34 mouse cellular contexts compared by ENCODE assay signal in the genomic region with DNA sequence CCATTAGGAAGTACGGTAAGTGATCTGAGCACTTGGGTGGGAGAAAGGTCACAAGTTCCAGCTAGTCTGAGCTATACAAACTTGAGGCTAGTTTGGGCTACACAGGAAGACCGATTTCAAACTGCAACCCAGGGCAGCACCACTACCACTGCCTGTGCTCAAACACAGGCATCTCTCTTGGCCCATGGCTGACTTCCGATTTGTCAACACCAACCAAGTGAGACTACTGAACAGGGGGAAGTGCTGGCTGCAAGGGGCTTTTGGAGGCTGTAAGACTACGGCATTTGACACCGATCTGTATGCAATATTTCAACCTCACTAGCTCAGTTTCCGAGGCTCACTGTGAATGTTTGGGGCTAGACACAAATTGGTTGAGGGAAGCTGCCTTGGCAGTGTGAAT. TPM values are rescaled to one million over a fixed set of nuclear protein-coding genes. Genes with fewer than 3 reads are reported as not detected.
DNase-seq lines count a peak whose midpoint lies in the region; ATAC-seq and TF ChIP-seq lines count a peak whose summit lies in the region.
"Had no signal": no experiment of that assay in that cellular context is flagged by ENCODE, and none has a peak within 500 bp of the region (broad histone marks: within the 10 kb centered on the region; RNA-seq: fewer than 3 reads in every experiment).

No protein-coding gene starts in this region.

- peaks cover 16% of the 10 kb centered on the region for H3K4me1 ChIP-seq in forebrain, embryonic 12.5 days
- H3K4me1 ChIP-seq in forebrain, embryonic 16.5 days (replicated peaks; ENCODE audit: control insufficient read depth, insufficient read depth, low read length): peaks cover 3% of the 10 kb centered on the region
- peaks cover 42% of the 10 kb centered on the region for H3K4me1 ChIP-seq in kidney, embryonic 15.5 days
- peaks cover 13% of the 10 kb centered on the region for H3K4me1 ChIP-seq in ES-Bruce4 (ENCODE audit: control insufficient read depth, insufficient read depth, low read length)
- peaks cover 18% of the 10 kb centered on the region for H3K4me1 ChIP-seq in embryonic fibroblast, embryonic 13.5 days (ENCODE audit: control insufficient read depth, insufficient read depth, low read length)
- no peaks in the 10 kb centered on the region for H3K4me1 ChIP-seq in intestine, embryonic 15.5 days (replicated peaks)

- peaks cover 70% of the 10 kb centered on the region for H3K36me3 ChIP-seq in forebrain, embryonic 12.5 days (replicated peaks)
- H3K36me3 ChIP-seq in forebrain, embryonic 16.5 days (ENCODE audit: control insufficient read depth, insufficient read depth): peaks cover 12% of the 10 kb centered on the region; the same call in 1 of the 2 replicates
- peaks cover 16% of the 10 kb centered on the region for H3K36me3 ChIP-seq in kidney, embryonic 15.5 days
- peaks cover 20% of the 10 kb centered on the region for H3K36me3 ChIP-seq in ES-Bruce4 (ENCODE audit: control insufficient read depth, insufficient read depth, low read length, poor library complexity, severe bottlenecking)
- 0 out of 2 replicates have a peak, but pooled peaks cover 5% of the 10 kb centered on the region for H3K36me3 ChIP-seq in intestine, embryonic 15.5 days

- TF ChIP-seq CTCF in ES-Bruce4 (IDR thresholded peaks at IDR 0.05; ENCODE audit: low read depth, low read length): no peak
- TF ChIP-seq CTCF in embryonic fibroblast, embryonic 13.5 days (IDR thresholded peaks at IDR 0.05; ENCODE audit: borderline replicate concordance, insufficient read depth, low read length): no peak

- no peaks in the 10 kb centered on the region for H3K27me3 ChIP-seq in forebrain, embryonic 12.5 days
- H3K27me3 ChIP-seq in forebrain, embryonic 16.5 days (replicated peaks; ENCODE audit: control insufficient read depth, insufficient read depth, low read length): no peaks in the 10 kb centered on the region
- H3K27me3 ChIP-seq in kidney, embryonic 15.5 days: no peaks in the 10 kb centered on the region
- no peaks in the 10 kb centered on the region for H3K27me3 ChIP-seq in ES-Bruce4 (ENCODE audit: control insufficient read depth, insufficient read depth, low read length, poor library complexity, severe bottlenecking)
- H3K27me3 ChIP-seq in intestine, embryonic 15.5 days (replicated peaks): no peaks in the 10 kb centered on the region
- H3K27me3 ChIP-seq: embryonic facial prominence, embryonic 12.5 days; forebrain, embryonic 13.5 days; heart, embryonic 15.5 days; hindbrain, embryonic 12.5 days; liver, embryonic 13.5 days had no signal

- H3K27ac ChIP-seq in forebrain, embryonic 12.5 days: 0 out of 2 replicates have a peak overlapping the region, but pooled peaks have one; percentile 37
- H3K27ac ChIP-seq in forebrain, embryonic 16.5 days (ENCODE audit: low read length): no peak overlapping the region
- peak overlapping the region; percentile 52; the same call in 1 of the 2 replicates for H3K27ac ChIP-seq in kidney, embryonic 15.5 days
- peak overlapping the region; percentile 79 for H3K27ac ChIP-seq in ES-Bruce4 (ENCODE audit: insufficient read depth, low read length)
- H3K27ac ChIP-seq in embryonic fibroblast, embryonic 13.5 days (ENCODE audit: insufficient read depth, low read length): peak overlapping the region; percentile 38
- H3K27ac ChIP-seq in intestine, embryonic 15.5 days: no peak overlapping the region
- H3K27ac ChIP-seq: embryonic facial prominence, embryonic 12.5 days; heart, embryonic 15.5 days; hindbrain, embryonic 12.5 days; hindbrain, postnatal 0 days; liver, embryonic 13.5 days; macrophage; stomach, postnatal 0 days had no signal

- no peaks in the 10 kb centered on the region for H3K9me3 ChIP-seq in forebrain, embryonic 12.5 days
- H3K9me3 ChIP-seq in forebrain, embryonic 16.5 days (ENCODE audit: control insufficient read depth, low read length): no peaks in the 10 kb centered on the region
- no peaks in the 10 kb centered on the region for H3K9me3 ChIP-seq in kidney, embryonic 15.5 days (replicated peaks)
- H3K9me3 ChIP-seq in ES-Bruce4 (replicated peaks; ENCODE audit: control insufficient read depth, insufficient read depth, low read length, poor library complexity, severe bottlenecking): no peaks in the 10 kb centered on the region
- no peaks in the 10 kb centered on the region for H3K9me3 ChIP-seq in intestine, embryonic 15.5 days
- H3K9me3 ChIP-seq: embryonic facial prominence, embryonic 12.5 days; forebrain, embryonic 13.5 days; G1E; heart, embryonic 15.5 days; hindbrain, embryonic 12.5 days; liver, embryonic 13.5 days had no signal

- H3K9ac ChIP-seq in forebrain, embryonic 12.5 days: no peak overlapping the region
- no peak overlapping the region for H3K9ac ChIP-seq in forebrain, embryonic 16.5 days (replicated peaks; ENCODE audit: low read depth, low read length)
- H3K9ac ChIP-seq in kidney, embryonic 15.5 days: no peak overlapping the region
- H3K9ac ChIP-seq in ES-Bruce4 (ENCODE audit: low read depth, poor library complexity, severe bottlenecking): no peak overlapping the region
- H3K9ac ChIP-seq in intestine, embryonic 15.5 days: no peak overlapping the region
- H3K9ac ChIP-seq: embryonic facial prominence, embryonic 12.5 days; forebrain, embryonic 13.5 days; heart, embryonic 15.5 days; hindbrain, embryonic 12.5 days; liver, embryonic 13.5 days had no signal

- H3K4me3 ChIP-seq in forebrain, embryonic 12.5 days (replicated peaks): no peak overlapping the region
- H3K4me3 ChIP-seq in forebrain, embryonic 16.5 days (replicated peaks; ENCODE audit: low read length): no peak overlapping the region
- H3K4me3 ChIP-seq in kidney, embryonic 15.5 days (replicated peaks): no peak overlapping the region
- H3K4me3 ChIP-seq in ES-Bruce4 (ENCODE audit: low read depth, low read length): no peak overlapping the region
- H3K4me3 ChIP-seq in embryonic fibroblast, embryonic 13.5 days (ENCODE audit: insufficient read depth, low read length): no peak overlapping the region
- H3K4me3 ChIP-seq in intestine, embryonic 15.5 days (replicated peaks): no peak overlapping the region
- H3K4me3 ChIP-seq: embryonic facial prominence, embryonic 12.5 days; forebrain, embryonic 13.5 days; heart, embryonic 15.5 days; hindbrain, embryonic 12.5 days; layer of hippocampus, adult 2 months; liver, embryonic 13.5 days had no signal

- DNase-seq in kidney, adult 18-20 months: no peak
- DNase-seq: adrenal gland, postnatal 10 days; cerebellum, adult 11 months; cerebellum, adult 9-11 months; embryo, embryonic 11 days; left cerebral cortex, postnatal 4 days; liver, embryonic 13.5 days; lung, adult 2 months; lung, postnatal 10 days; right cerebral cortex, postnatal 25 days; spleen, adult 18-20 months; thymus, adult 18-20 months; thymus, postnatal 25 days had no signal

- 89% methylated on average over 6 of the region's 6 CpGs for WGBS in forebrain, embryonic 12.5 days
- 88% methylated on average over 6 of the region's 6 CpGs for WGBS in forebrain, embryonic 16.5 days
- 72% methylated on average over 6 of the region's 6 CpGs for WGBS in kidney, embryonic 15.5 days
- WGBS in intestine, embryonic 15.5 days: 83% methylated on average over 6 of the region's 6 CpGs

- no peak for ATAC-seq in forebrain, embryonic 12.5 days (ENCODE audit: low FRiP score)
- ATAC-seq in forebrain, embryonic 16.5 days: no peak
- ATAC-seq in kidney, embryonic 15.5 days (replicated peaks; ENCODE audit: low FRiP score): no peak
- ATAC-seq in intestine, embryonic 15.5 days: no peak
- ATAC-seq: CD4-positive, CD25-positive, alpha-beta regulatory T cell, adult 4 months; forebrain, embryonic 13.5 days; intestine, embryonic 16.5 days had no signal

- H3K4me2 ChIP-seq in forebrain, embryonic 12.5 days: no peak overlapping the region
- no peak overlapping the region for H3K4me2 ChIP-seq in forebrain, embryonic 16.5 days (ENCODE audit: low read length)
- no peak overlapping the region for H3K4me2 ChIP-seq in kidney, embryonic 15.5 days
- no peak overlapping the region for H3K4me2 ChIP-seq in intestine, embryonic 15.5 days (replicated peaks)
- H3K4me2 ChIP-seq: embryonic facial prominence, embryonic 12.5 days; forebrain, embryonic 13.5 days; heart, embryonic 15.5 days; hindbrain, embryonic 12.5 days; liver, embryonic 13.5 days had no signal

- TF ChIP-seq EP300 in ES-Bruce4 (IDR thresholded peaks at IDR 0.05; ENCODE audit: insufficient read depth, low read depth, low read length): no peak

- no peak for TF ChIP-seq POLR2A in ES-Bruce4 (IDR thresholded peaks at IDR 0.05; ENCODE audit: insufficient read depth, low read length)
- no peak for TF ChIP-seq POLR2A in embryonic fibroblast, embryonic 13.5 days (IDR thresholded peaks at IDR 0.05; ENCODE audit: low read depth, low read length)

RNA-seq across cellular contexts. Expression of a gene that starts 28.1 kb away (rescaled TPM):
- polyA plus RNA-seq in forebrain, embryonic 12.5 days (2016; fragmentation: Nextera tagmentation; extraction: Ambion mirVana): 109 and 114 TPM in 2 replicates
- 40.9 and 49.6 TPM in 2 replicates for polyA plus RNA-seq in forebrain, embryonic 16.5 days (2015; fragmentation: Nextera tagmentation; extraction: Ambion mirVana)
- 37.9 and 40.5 TPM in 2 replicates for polyA plus RNA-seq in kidney, embryonic 15.5 days (2015; fragmentation: Nextera tagmentation; extraction: Ambion mirVana)
- polyA plus RNA-seq in ES-Bruce4 (2011; ENCODE audit: insufficient read depth, insufficient read length, low read depth, missing spikeins): 54.9 and 58.3 TPM in 2 replicates
- polyA plus RNA-seq in embryonic fibroblast, embryonic 13.5 days (2011; ENCODE audit: insufficient read length, low read depth, missing spikeins): 31.7 and 36.1 TPM in 2 replicates
- 81.8 and 86.9 TPM in 2 replicates for polyA plus RNA-seq in intestine, embryonic 15.5 days (2015; fragmentation: Nextera tagmentation; extraction: Ambion mirVana)

RNA-seq across cellular contexts. Expression of a gene that starts 46.4 kb away (rescaled TPM):
- not detected in 2 replicates for polyA plus RNA-seq in forebrain, embryonic 12.5 days (2016; fragmentation: Nextera tagmentation; extraction: Ambion mirVana)
- not detected in 2 replicates for polyA plus RNA-seq in forebrain, embryonic 16.5 days (2015; fragmentation: Nextera tagmentation; extraction: Ambion mirVana)
- not detected in 2 replicates for polyA plus RNA-seq in kidney, embryonic 15.5 days (2015; fragmentation: Nextera tagmentation; extraction: Ambion mirVana)
- not detected in 2 replicates for polyA plus RNA-seq in ES-Bruce4 (2011; ENCODE audit: insufficient read depth, insufficient read length, low read depth, missing spikeins)
- polyA plus RNA-seq in embryonic fibroblast, embryonic 13.5 days (2011; ENCODE audit: insufficient read length, low read depth, missing spikeins): not detected in 2 replicates
- not detected in 2 replicates for polyA plus RNA-seq in intestine, embryonic 15.5 days (2015; fragmentation: Nextera tagmentation; extraction: Ambion mirVana)
- polyA plus RNA-seq: CD4-positive, CD25-positive, alpha-beta regulatory T cell, adult 4 months; embryonic facial prominence, embryonic 12.5 days; forebrain, embryonic 13.5 days; G1E; heart, embryonic 15.5 days; hindbrain, embryonic 12.5 days; hindbrain, postnatal 0 days; intestine, embryonic 16.5 days; kidney, embryonic 14.5 days; limb, embryonic 14.5 days; liver, embryonic 13.5 days; lung, adult 2 months; macrophage; midbrain, embryonic 16.5 days; neural tube, embryonic 11.5 days; stomach, postnatal 0 days had no signal

Comparison
In these comparisons a context has a peak if more than half of its experiments do, and no peak if none do; other contexts are left out.
1. H3K27ac ChIP-seq: peak in forebrain, embryonic 12.5 days (single experiment), kidney, embryonic 15.5 days (single experiment), ES-Bruce4 (single experiment) and embryonic fibroblast, embryonic 13.5 days (single experiment); none in forebrain, embryonic 16.5 days (single experiment) and intestine, embryonic 15.5 days (single experiment).